Mouse (Mus musculus) lung, postnatal 10 days (tissue): ENCODE results near the gene Slc2a1.

Source experiments
- DNase-seq: peaks from one replicate; pipeline ENCODE4 v3.0.0; 2021

The Slc2a1 gene

GRCm38 (mm10) chr4:119180133-119180707 is 71.7 kb downstream of the Slc2a1 start:
- no peak for DNase-seq

DNA sequence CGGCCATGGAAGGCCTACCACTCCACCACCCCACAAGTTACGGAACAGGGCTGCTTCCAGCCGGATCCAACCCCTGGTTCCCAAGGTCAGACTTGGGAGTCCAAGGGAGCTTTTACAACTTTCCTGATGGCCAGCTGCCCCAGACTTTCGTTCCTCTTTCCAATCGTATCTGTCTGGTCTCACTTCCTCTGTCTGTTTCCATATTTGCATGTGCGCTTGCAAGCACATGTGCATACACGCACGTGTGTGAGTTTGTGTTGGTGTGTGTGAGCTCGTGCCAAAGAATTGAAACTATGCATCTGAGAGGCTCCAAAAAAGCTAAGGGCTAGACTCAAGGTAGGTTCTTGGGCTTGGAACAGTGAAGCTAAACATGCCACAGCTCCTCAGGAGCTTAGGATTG is 72.9 kb downstream of the Slc2a1 start:
- DNase-seq = no peak

GRCm38 (mm10) chr4:119183525-119183924 is 75.0 kb downstream of the Slc2a1 start:
- DNase-seq = no peak

- DNase-seq = no peak
These were observed 77.3 kb downstream of the Slc2a1 start for GRCm38 (mm10) chr4:119185771-119186170.
